Mouse (Mus musculus): ENCODE results near the gene Fam196b. TPM values are rescaled to one million over a fixed set of nuclear protein-coding genes. Genes with fewer than 3 reads are reported as not detected.

Fam196b gene
- polyA plus RNA-seq, 1 experiment from 2014 or later: 0.11 TPM

DNA sequence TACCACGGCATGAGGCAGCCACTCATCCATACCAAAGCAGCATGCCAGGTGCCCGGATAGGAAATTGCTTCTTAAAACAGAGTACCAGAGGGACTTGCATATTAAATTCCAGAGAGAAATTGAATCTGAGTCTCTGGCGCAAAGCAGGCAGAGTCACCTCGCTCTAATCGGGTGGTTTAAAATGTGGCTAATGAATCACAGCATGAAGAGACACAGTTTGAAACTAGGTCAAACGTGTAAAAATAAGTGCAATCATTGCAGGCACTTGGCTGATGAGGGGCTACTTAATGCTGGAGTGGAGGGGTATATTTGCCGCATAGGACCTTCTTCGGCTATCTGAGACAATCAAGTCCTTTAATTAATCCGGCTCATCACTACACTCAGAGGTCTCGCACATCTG, 1.6 kb downstream of the Fam196b start:
- no peaks in the 10 kb centered on the region for H3K9me3 ChIP-seq (replicated peaks; ENCODE audit: control insufficient read depth, low read length)
- no peak overlapping the region for H3K4me2 ChIP-seq (ENCODE audit: low read depth, low read length)
- no peak overlapping the region for H3K27ac ChIP-seq (ENCODE audit: low read length)
- no peak overlapping the region for H3K4me3 ChIP-seq (ENCODE audit: low read depth, low read length)
- H3K4me1 ChIP-seq (ENCODE audit: control insufficient read depth, low read depth, low read length): no peaks in the 10 kb centered on the region
- no peak for ATAC-seq (ENCODE audit: low read depth)
- H3K36me3 ChIP-seq (ENCODE audit: control insufficient read depth, insufficient read depth): no peaks in the 10 kb centered on the region
- H3K9ac ChIP-seq (ENCODE audit: low read depth, low read length): no peak overlapping the region
- WGBS (ENCODE audit: insufficient replicate concordance): 72% methylated on average over 10 of the region's 10 CpGs
- H3K27me3 ChIP-seq (ENCODE audit: control insufficient read depth, insufficient read depth, low read depth, low read length): no peaks in the 10 kb centered on the region

DNA sequence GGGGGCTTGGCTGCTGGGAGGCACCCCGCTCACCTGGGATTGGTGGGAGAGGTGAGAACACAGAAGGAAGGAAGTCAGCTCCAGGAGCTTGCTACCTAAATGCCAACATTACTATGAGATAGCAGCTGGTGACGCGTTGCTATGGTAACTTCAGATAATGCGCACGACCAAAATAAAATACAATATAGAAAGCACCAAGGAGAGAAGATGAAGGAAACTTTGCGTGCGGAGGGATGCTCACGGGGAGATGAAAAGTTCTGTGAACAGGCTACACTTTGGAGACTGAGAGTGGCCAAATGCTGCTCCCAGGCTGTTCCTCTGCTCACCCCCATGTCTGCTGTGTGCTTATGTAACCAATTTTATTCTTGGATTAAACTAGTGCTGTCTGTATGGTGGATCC, 2.4 kb downstream of the Fam196b start:
- Histone ChIP-seq H3K9ac (ENCODE audit: low read depth, low read length) (no peak overlapping the region), H3K9me3 (replicated peaks; ENCODE audit: control insufficient read depth, low read length) (no peaks in the 10 kb centered on the region), H3K4me2 (ENCODE audit: low read depth, low read length) (no peak overlapping the region), H3K36me3 (ENCODE audit: control insufficient read depth, insufficient read depth) (no peaks in the 10 kb centered on the region), H3K4me1 (ENCODE audit: control insufficient read depth, low read depth, low read length) (no peaks in the 10 kb centered on the region), H3K27ac (ENCODE audit: low read length) (no peak overlapping the region), H3K27me3 (ENCODE audit: control insufficient read depth, insufficient read depth, low read depth, low read length) (no peaks in the 10 kb centered on the region), H3K4me3 (ENCODE audit: low read depth, low read length) (no peak overlapping the region)
- ATAC-seq (ENCODE audit: low read depth): no peak
- WGBS (ENCODE audit: insufficient replicate concordance): 67% methylated on average over 8 of the region's 8 CpGs

DNA sequence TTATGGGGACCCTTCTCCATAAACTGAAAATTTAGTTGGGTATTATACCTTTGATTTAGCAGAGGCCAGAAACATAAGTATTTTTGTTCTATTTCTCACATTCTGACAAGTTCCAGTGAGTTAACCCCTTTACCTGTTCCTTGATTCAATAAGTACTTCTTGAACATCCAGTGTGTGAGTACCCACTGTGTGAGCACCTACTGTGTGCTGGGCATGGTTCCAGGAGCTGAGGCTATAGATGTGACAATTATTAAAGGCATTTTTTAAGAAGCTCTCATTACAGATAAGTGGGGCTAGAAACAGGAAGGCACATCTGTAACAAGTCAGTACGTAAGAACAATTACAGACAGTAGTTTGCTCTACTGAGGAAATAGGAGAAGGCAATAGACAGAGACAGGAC, 4.7 kb downstream of the Fam196b start:
- WGBS (ENCODE audit: insufficient replicate concordance): 52% methylated on average over 1 of the region's 1 CpGs
- H3K9ac ChIP-seq (ENCODE audit: low read depth, low read length): no peak overlapping the region
- H3K9me3 ChIP-seq (replicated peaks; ENCODE audit: control insufficient read depth, low read length): no peaks in the 10 kb centered on the region
- no peaks in the 10 kb centered on the region for H3K4me1 ChIP-seq (ENCODE audit: control insufficient read depth, low read depth, low read length)
- no peak overlapping the region for H3K4me3 ChIP-seq (ENCODE audit: low read depth, low read length)
- no peak overlapping the region for H3K4me2 ChIP-seq (ENCODE audit: low read depth, low read length)
- ATAC-seq (ENCODE audit: low read depth): no peak
- H3K36me3 ChIP-seq (ENCODE audit: control insufficient read depth, insufficient read depth): no peaks in the 10 kb centered on the region
- no peak overlapping the region for H3K27ac ChIP-seq (ENCODE audit: low read length)
- H3K27me3 ChIP-seq (ENCODE audit: control insufficient read depth, insufficient read depth, low read depth, low read length): no peaks in the 10 kb centered on the region

DNA sequence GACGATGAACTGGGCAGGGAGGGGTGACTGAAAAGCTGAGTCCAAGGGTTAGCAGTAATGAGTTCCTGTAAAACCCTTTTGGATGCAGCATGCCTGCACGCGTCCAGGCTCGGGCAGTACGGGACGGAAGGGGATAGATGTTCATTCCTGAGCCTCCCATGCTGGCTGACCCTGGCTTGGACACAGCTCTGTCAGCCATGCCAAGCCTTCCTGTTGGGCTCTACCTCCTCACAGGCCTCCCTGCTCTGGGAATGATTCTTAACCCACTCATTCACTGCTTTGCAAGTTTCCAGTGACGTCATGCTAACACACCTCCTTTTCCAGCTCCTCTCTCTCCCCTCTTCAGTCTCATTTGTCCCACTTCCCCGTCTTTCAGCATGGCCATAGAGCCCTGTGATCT, 9.0 kb downstream of the Fam196b start:
- no peak for ATAC-seq (ENCODE audit: low read depth)
- Histone ChIP-seq H3K27ac (ENCODE audit: low read length) (no peak overlapping the region), H3K4me3 (ENCODE audit: low read depth, low read length) (no peak overlapping the region), H3K4me2 (ENCODE audit: low read depth, low read length) (no peak overlapping the region), H3K27me3 (ENCODE audit: control insufficient read depth, insufficient read depth, low read depth, low read length) (no peaks in the 10 kb centered on the region), H3K4me1 (ENCODE audit: control insufficient read depth, low read depth, low read length) (no peaks in the 10 kb centered on the region), H3K36me3 (ENCODE audit: control insufficient read depth, insufficient read depth) (no peaks in the 10 kb centered on the region), H3K9me3 (replicated peaks; ENCODE audit: control insufficient read depth, low read length) (no peaks in the 10 kb centered on the region), H3K9ac (ENCODE audit: low read depth, low read length) (no peak overlapping the region)
- WGBS (ENCODE audit: insufficient replicate concordance): 71% methylated on average over 8 of the region's 8 CpGs

DNA sequence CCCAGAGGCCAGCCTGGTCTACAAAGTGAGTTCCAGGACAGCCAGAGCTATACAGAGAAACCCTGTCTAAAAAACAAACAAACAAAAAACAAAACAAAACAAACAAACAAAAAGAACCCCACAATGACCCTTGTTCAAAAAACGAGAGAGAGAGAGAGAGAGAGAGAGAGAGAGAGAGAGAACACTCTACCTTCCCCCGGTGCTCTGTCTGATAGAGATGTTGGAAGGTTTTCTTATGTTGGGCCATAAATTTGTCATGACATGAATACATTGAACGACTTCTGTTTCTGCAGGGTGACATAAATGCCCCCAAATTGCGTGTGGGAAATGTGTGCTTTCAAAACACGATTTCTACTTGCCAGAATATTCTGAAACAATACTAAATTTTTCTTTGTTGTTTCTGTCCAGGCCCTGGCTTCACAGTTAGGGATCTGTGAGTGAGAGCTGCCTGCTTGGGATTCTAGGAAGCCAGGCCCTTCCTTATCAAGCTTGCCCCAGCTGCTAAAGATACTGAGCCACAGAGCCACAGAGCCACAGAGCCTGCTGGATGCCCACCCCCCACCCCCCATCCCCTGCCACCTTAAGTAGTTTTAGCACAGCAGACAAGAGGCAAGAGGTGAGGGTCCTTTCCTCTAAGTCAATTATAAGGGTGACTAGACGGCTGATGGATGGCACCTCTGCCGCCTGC, 17.9 kb downstream of the Fam196b start:
- H3K9me3 ChIP-seq (replicated peaks; ENCODE audit: control insufficient read depth, low read length): no peaks in the 10 kb centered on the region
- H3K4me3 ChIP-seq (ENCODE audit: low read depth, low read length): no peak overlapping the region
- H3K4me2 ChIP-seq (ENCODE audit: low read depth, low read length): no peak overlapping the region
- H3K27me3 ChIP-seq (ENCODE audit: control insufficient read depth, insufficient read depth, low read depth, low read length): no peaks in the 10 kb centered on the region
- H3K9ac ChIP-seq (ENCODE audit: low read depth, low read length): no peak overlapping the region
- H3K4me1 ChIP-seq (ENCODE audit: control insufficient read depth, low read depth, low read length): no peaks in the 10 kb centered on the region
- no peak overlapping the region for H3K27ac ChIP-seq (ENCODE audit: low read length)
- 0 out of 2 replicates have a peak, but pooled peaks have one; percentile 48 for ATAC-seq (ENCODE audit: low read depth)
- 37% methylated on average over 7 of the region's 7 CpGs for WGBS (ENCODE audit: insufficient replicate concordance)
- H3K36me3 ChIP-seq (ENCODE audit: control insufficient read depth, insufficient read depth): no peaks in the 10 kb centered on the region

DNA sequence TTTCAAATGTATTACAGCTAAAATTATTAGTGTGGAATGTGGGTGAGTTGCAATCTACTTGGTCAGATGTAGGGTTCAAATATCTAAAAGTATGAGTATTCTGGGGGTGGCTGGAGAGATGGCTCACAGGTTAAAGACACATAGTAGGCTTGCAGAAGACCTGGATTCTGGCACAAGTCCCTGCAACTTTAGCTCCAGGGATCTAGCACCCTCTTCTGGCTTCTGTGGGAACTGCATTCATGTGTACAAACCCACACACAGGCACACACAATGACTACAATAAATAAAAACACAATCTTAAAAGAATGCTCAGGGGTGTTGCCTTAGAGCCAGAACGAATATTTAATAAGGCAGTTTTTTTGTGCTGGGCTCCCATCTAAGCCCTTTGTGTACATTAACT, 23.3 kb downstream of the Fam196b start:
- Histone ChIP-seq H3K9me3 (replicated peaks; ENCODE audit: control insufficient read depth, low read length) (no peaks in the 10 kb centered on the region), H3K36me3 (ENCODE audit: control insufficient read depth, insufficient read depth) (no peaks in the 10 kb centered on the region), H3K27me3 (ENCODE audit: control insufficient read depth, insufficient read depth, low read depth, low read length) (no peaks in the 10 kb centered on the region), H3K9ac (ENCODE audit: low read depth, low read length) (no peak overlapping the region), H3K4me2 (ENCODE audit: low read depth, low read length) (no peak overlapping the region), H3K4me1 (ENCODE audit: control insufficient read depth, low read depth, low read length) (no peaks in the 10 kb centered on the region), H3K4me3 (ENCODE audit: low read depth, low read length) (no peak overlapping the region), H3K27ac (ENCODE audit: low read length) (no peak overlapping the region)
- WGBS (ENCODE audit: insufficient replicate concordance): 43% methylated on average over 1 of the region's 1 CpGs
- ATAC-seq (ENCODE audit: low read depth): no peak

DNA sequence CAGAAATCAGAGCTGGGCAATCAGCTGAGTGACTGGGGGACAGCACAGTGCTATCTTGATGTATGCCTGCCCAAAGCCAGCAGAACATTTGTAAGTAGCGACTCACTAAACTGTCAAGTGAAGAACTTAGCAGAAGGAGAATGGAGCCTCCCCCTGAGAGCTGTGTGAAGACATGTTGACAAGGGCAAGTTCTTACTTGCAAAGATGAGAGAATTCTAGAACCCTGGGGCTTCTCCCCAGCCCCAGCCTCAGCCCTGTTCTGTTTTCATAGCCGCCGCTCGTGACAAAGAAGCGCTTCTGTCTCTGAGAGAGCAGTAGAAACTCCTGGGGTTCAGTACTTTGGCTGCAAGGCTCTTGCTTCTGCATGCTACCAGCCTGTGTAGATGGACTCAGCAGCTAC, 25.1 kb downstream of the Fam196b start:
- WGBS (ENCODE audit: insufficient replicate concordance): 81% methylated on average over 5 of the region's 5 CpGs
- H3K9me3 ChIP-seq (replicated peaks; ENCODE audit: control insufficient read depth, low read length): no peaks in the 10 kb centered on the region
- H3K4me2 ChIP-seq (ENCODE audit: low read depth, low read length): no peak overlapping the region
- no peaks in the 10 kb centered on the region for H3K36me3 ChIP-seq (ENCODE audit: control insufficient read depth, insufficient read depth)
- no peaks in the 10 kb centered on the region for H3K4me1 ChIP-seq (ENCODE audit: control insufficient read depth, low read depth, low read length)
- ATAC-seq (ENCODE audit: low read depth): no peak
- H3K27ac ChIP-seq (ENCODE audit: low read length): no peak overlapping the region
- no peaks in the 10 kb centered on the region for H3K27me3 ChIP-seq (ENCODE audit: control insufficient read depth, insufficient read depth, low read depth, low read length)
- no peak overlapping the region for H3K9ac ChIP-seq (ENCODE audit: low read depth, low read length)
- H3K4me3 ChIP-seq (ENCODE audit: low read depth, low read length): no peak overlapping the region

DNA sequence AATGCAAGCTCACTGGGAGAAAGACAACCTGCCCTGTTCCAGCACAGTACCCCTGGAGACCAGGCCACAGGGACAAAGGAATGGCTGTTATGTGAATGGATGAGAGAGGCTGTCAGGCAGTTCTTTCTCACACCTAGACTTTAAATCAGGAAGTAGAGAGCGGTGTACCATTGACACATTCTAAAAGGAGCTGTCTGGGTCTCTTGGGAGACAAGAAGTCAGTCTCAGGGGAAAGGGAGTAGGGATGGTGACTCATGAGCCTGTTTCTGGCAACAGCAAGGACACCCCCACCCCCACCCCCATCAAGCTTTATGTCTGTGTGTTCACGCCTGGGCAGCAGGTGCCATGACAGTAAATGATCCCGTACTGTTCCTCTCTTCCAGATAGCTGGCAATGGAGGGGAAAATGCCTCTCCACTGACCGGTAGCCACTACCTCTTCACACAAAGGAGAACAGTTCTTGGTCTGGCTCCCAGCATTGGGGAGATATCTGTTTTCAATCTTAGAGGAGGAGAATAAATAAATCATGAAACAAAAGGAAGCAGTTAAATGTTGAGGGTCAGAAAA, 29.2 kb downstream of the Fam196b start:
- ATAC-seq (ENCODE audit: low read depth): no peak
- 61% methylated on average over 4 of the region's 4 CpGs for WGBS (ENCODE audit: insufficient replicate concordance)

DNA sequence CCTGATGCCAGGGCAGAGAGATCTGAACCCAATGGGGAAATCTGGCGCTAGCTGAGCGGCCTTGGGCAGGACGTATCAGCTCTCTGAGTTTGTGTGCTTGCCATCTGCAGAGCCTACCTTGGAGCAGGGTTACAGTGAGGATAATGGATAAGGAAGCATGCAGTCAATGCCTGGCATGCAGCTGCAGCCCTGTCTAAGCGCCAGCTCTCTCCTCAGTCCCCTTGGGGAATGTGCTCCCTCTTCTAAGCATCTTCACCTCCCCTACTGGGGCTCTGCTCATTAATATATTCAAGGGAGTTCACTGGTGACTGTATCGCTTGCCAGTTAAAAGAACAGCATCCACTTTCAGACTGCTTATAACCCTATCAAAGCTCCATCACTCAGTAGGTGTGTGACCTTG, 29.7 kb downstream of the Fam196b start:
- Histone ChIP-seq H3K27ac (ENCODE audit: low read length) (no peak overlapping the region), H3K9ac (ENCODE audit: low read depth, low read length) (no peak overlapping the region), H3K4me1 (ENCODE audit: control insufficient read depth, low read depth, low read length) (no peaks in the 10 kb centered on the region), H3K4me2 (ENCODE audit: low read depth, low read length) (no peak overlapping the region), H3K27me3 (ENCODE audit: control insufficient read depth, insufficient read depth, low read depth, low read length) (no peaks in the 10 kb centered on the region), H3K9me3 (replicated peaks; ENCODE audit: control insufficient read depth, low read length) (no peaks in the 10 kb centered on the region), H3K36me3 (ENCODE audit: control insufficient read depth, insufficient read depth) (no peaks in the 10 kb centered on the region), H3K4me3 (ENCODE audit: low read depth, low read length) (no peak overlapping the region)
- WGBS (ENCODE audit: insufficient replicate concordance): 64% methylated on average over 5 of the region's 5 CpGs
- ATAC-seq (ENCODE audit: low read depth): no peak

More for the DNA sequence above, 29.2 kb downstream of the Fam196b start:
- no peak overlapping the region for H3K27ac ChIP-seq (ENCODE audit: low read length)
- H3K4me2 ChIP-seq (ENCODE audit: low read depth, low read length): no peak overlapping the region
- H3K27me3 ChIP-seq (ENCODE audit: control insufficient read depth, insufficient read depth, low read depth, low read length): no peaks in the 10 kb centered on the region
- H3K4me1 ChIP-seq (ENCODE audit: control insufficient read depth, low read depth, low read length): no peaks in the 10 kb centered on the region
- no peak overlapping the region for H3K9ac ChIP-seq (ENCODE audit: low read depth, low read length)
- no peaks in the 10 kb centered on the region for H3K9me3 ChIP-seq (replicated peaks; ENCODE audit: control insufficient read depth, low read length)
- no peaks in the 10 kb centered on the region for H3K36me3 ChIP-seq (ENCODE audit: control insufficient read depth, insufficient read depth)
- H3K4me3 ChIP-seq (ENCODE audit: low read depth, low read length): no peak overlapping the region

All from liver, embryonic 16.5 days (tissue).